Mouse (Mus musculus) intestine, postnatal 0 days (tissue): ENCODE measurements at regions not wholly inside any gene's neighbourhood (a gene's known extent, or its start where the extent isn't known, plus 50 kb on each side); places are given as distances from the start of the nearest gene placed in this dataset.

Source experiments
- ATAC-seq: fragments of 200-750 bp; cut with Nextera tagmentation; 2 replicates; pipeline ENCODE4 v1.8.0; 2017; ENCODE audit warnings: mild to moderate bottlenecking, moderate TSS enrichment, moderate library complexity
- H3K27ac ChIP-seq: fragments of 300-500 bp; sonication (generic); 2 replicates; pipeline ENCODE4 v1.5.1; 2014; ENCODE audit warnings: mild to moderate bottlenecking, low read depth, low read length, moderate library complexity
- H3K27me3 ChIP-seq: fragments of 300-500 bp; sonication (generic); replicated peaks from 2 replicates; pipeline ENCODE4 v1.6.1; 2014; ENCODE audit warnings: low read length, mixed read lengths; ENCODE audit not compliant: control insufficient read depth, insufficient read depth
- H3K36me3 ChIP-seq: fragments of 300-500 bp; sonication (generic); 2 replicates; pipeline ENCODE4 v1.6.1; 2014; ENCODE audit warnings: mild to moderate bottlenecking, moderate library complexity; ENCODE audit not compliant: control insufficient read depth, insufficient read depth
- H3K4me1 ChIP-seq: fragments of 300-500 bp; sonication (generic); replicated peaks from 2 replicates; pipeline ENCODE4 v1.6.1; 2014; ENCODE audit warnings: antibody characterized with exemption, low read length, mixed read lengths; ENCODE audit not compliant: control insufficient read depth, insufficient read depth
- H3K4me2 ChIP-seq: fragments of 300-500 bp; sonication (generic); replicated peaks from 2 replicates; pipeline ENCODE4 v1.6.1; 2014; ENCODE audit warnings: low read depth, mild to moderate bottlenecking, moderate library complexity
- H3K4me3 ChIP-seq: fragments of 300-500 bp; sonication (generic); 2 replicates; pipeline ENCODE4 v1.5.1; 2014; ENCODE audit warnings: low read depth, low read length
- H3K9ac ChIP-seq: fragments of 300-500 bp; sonication (generic); 2 replicates; pipeline ENCODE4 v1.6.1; 2014; ENCODE audit warnings: mild to moderate bottlenecking, low read depth, low read length
- H3K9me3 ChIP-seq: fragments of 300-500 bp; sonication (generic); 2 replicates; pipeline ENCODE4 v1.6.1; 2016; ENCODE audit warnings: mixed run types; ENCODE audit not compliant: control insufficient read depth
- CTCF ChIP-seq: sonication (generic); IDR thresholded peaks from 2 replicates; pipeline ENCODE4 v1.5.1; 2016; ENCODE audit warnings: low read depth, mild to moderate bottlenecking, control low read depth, antibody characterized with exemption, moderate library complexity
- WGBS: fragments of 180-500 bp; shearing (Covaris S2); extraction: QIAGEN DNeasy Blood & Tissue Kit; methylation state at CpG from one replicate; pipeline ENCODE4 v1.1.7; 2014; 5-methylcytosine and 5-hydroxymethylcytosine counted together

GRCm38 (mm10) chr5:41534598-41534997 is 173.4 kb downstream of the Rab28 start:
- Histone ChIP-seq H3K27ac (no peak overlapping the region), H3K9me3 (no peaks in the 10 kb centered on the region), H3K4me3 (no peak overlapping the region), H3K4me1 (no peaks in the 10 kb centered on the region), H3K4me2 (no peak overlapping the region), H3K9ac (no peak overlapping the region), H3K27me3 (no peaks in the 10 kb centered on the region), H3K36me3 (no peaks in the 10 kb centered on the region)
- no peak for TF ChIP-seq CTCF
- 61% methylated on average over 2 of the region's 2 CpGs for WGBS
- ATAC-seq, result no peak
